Mouse (Mus musculus): ENCODE measurements around the gene Zfp618. TPM values are rescaled to one million over a fixed set of nuclear protein-coding genes. Genes with fewer than 3 reads are reported as not detected.

Gene Zfp618
- polyA plus RNA-seq, 1 experiment from 2014 or later, result 9.2 TPM

DNA sequence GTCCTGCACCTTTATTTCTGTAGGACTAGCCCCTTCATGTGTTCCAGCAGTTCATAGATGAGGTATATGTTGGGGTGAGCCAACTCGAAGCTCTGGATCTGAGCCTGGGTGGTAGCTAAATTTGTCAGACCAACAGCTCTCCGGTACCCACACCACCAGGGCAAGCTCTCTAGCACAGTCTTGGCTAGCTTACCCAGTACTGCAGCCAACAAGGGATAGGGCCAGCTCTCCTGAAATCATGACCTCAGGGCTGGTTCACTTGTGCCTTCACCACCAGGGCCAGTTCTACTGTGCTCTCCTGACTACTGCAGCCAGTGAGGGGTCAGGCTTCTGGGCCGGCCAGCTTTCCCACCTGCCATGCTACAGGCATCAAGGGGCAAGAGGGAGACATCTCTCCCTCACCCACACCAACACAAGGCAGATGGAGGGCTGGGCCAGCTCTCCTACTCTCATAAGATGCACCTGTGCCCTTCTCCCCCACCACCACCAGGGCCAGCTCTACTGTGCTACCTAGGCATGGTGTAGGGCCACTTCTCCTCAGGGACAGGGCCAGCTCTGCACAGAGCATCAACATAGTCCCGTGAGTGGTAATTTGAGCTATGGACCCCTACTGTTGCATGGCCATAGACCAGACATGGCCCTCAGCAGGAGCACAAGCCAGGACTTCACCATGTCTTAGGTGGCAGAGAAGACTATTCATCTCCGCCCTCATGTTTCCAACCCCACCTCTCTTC, 164.7 kb downstream of the Zfp618 start:
- Histone ChIP-seq H3K27ac (ENCODE audit: low read length) (no peak overlapping the region), H3K36me3 (ENCODE audit: control insufficient read depth, insufficient read depth) (no peaks in the 10 kb centered on the region; the same call in 1 of the 2 replicates), H3K4me1 (ENCODE audit: control insufficient read depth, low read depth, low read length) (no peaks in the 10 kb centered on the region), H3K4me3 (ENCODE audit: low read depth, low read length) (no peak overlapping the region), H3K9ac (ENCODE audit: low read depth, low read length) (no peak overlapping the region), H3K9me3 (replicated peaks; ENCODE audit: control insufficient read depth, low read length) (no peaks in the 10 kb centered on the region), H3K27me3 (ENCODE audit: control insufficient read depth, insufficient read depth, low read depth, low read length) (no peaks in the 10 kb centered on the region), H3K4me2 (ENCODE audit: low read depth, low read length) (no peak overlapping the region)
- 55% methylated on average over 5 of the region's 5 CpGs for WGBS (ENCODE audit: insufficient replicate concordance)
- ATAC-seq (ENCODE audit: low read depth), result no peak

DNA sequence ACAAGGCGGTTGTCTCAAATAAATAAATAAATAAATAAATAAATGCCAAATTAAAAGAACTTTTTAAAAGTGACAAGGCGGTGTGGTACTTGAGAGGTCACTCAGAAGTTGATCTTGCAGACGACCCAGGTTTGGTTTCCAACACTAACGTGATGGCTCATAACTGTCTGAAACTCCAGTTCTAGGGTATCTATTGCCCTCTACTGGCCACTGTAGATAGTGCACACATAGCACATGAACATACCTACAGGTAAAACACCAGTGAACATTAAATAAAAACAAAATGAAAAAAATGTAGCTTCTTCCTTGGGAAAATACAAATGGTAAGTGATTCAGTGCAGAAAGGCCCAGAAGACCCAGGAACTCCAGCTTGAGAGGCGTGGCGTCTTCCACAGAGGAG, 181.9 kb downstream of the Zfp618 start:
- Histone ChIP-seq H3K4me3 (ENCODE audit: low read depth, low read length) (no peak overlapping the region), H3K9me3 (replicated peaks; ENCODE audit: control insufficient read depth, low read length) (no peaks in the 10 kb centered on the region), H3K27me3 (ENCODE audit: control insufficient read depth, insufficient read depth, low read depth, low read length) (no peaks in the 10 kb centered on the region), H3K27ac (ENCODE audit: low read length) (no peak overlapping the region), H3K4me1 (ENCODE audit: control insufficient read depth, low read depth, low read length) (no peaks in the 10 kb centered on the region; the same call in 1 of the 2 replicates), H3K36me3 (ENCODE audit: control insufficient read depth, insufficient read depth) (peaks cover 19% of the 10 kb centered on the region), H3K9ac (ENCODE audit: low read depth, low read length) (no peak overlapping the region), H3K4me2 (ENCODE audit: low read depth, low read length) (no peak overlapping the region)
- no peak for ATAC-seq (ENCODE audit: low read depth)
- 76% methylated on average over 6 of the region's 6 CpGs for WGBS (ENCODE audit: insufficient replicate concordance)

DNA sequence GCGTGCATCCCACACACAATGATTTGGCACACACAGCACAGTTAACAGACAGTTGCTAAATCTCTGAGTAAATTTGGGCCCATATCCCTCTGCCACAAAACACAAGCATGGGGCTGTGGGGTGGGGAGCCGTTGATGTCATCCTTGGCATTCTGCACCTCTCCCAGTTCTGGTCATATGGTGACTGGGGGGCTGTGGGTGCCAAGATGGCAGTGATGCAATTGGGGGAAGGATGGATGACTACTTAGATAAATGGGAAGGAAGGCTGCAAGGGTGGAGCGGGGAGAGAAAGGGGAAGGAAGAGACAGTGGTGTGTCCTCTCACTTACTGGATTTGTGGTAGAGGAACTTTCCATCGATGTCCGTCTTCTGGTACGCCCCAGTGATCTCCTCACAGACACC, 185.8 kb downstream of the Zfp618 start:
- peaks cover 19% of the 10 kb centered on the region for H3K36me3 ChIP-seq (ENCODE audit: control insufficient read depth, insufficient read depth)
- H3K4me3 ChIP-seq (ENCODE audit: low read depth, low read length), result peak overlapping the region; percentile 1
- H3K4me2 ChIP-seq (ENCODE audit: low read depth, low read length), result peak overlapping the region; percentile 21
- no peaks in the 10 kb centered on the region for H3K27me3 ChIP-seq (ENCODE audit: control insufficient read depth, insufficient read depth, low read depth, low read length)
- H3K9ac ChIP-seq (ENCODE audit: low read depth, low read length), result no peak overlapping the region
- no peak for ATAC-seq (ENCODE audit: low read depth)
- no peaks in the 10 kb centered on the region; the same call in none of the 2 replicates for H3K4me1 ChIP-seq (ENCODE audit: control insufficient read depth, low read depth, low read length)
- no peak overlapping the region for H3K27ac ChIP-seq (ENCODE audit: low read length)
- WGBS (ENCODE audit: insufficient replicate concordance), result 26% methylated on average over 6 of the region's 6 CpGs
- H3K9me3 ChIP-seq (replicated peaks; ENCODE audit: control insufficient read depth, low read length), result no peaks in the 10 kb centered on the region

- 44% methylated on average over 4 of the region's 4 CpGs for WGBS (ENCODE audit: insufficient replicate concordance)
- peak; percentile 72 for ATAC-seq (ENCODE audit: low read depth)
- H3K9ac ChIP-seq (ENCODE audit: low read depth, low read length), result peak overlapping the region; percentile 21; the same call in 1 of the 2 replicates
- peak overlapping the region; percentile 48 for H3K27ac ChIP-seq (ENCODE audit: low read length)
- H3K36me3 ChIP-seq (ENCODE audit: control insufficient read depth, insufficient read depth), result peaks cover 3% of the 10 kb centered on the region; the same call in 1 of the 2 replicates
- no peaks in the 10 kb centered on the region for H3K9me3 ChIP-seq (replicated peaks; ENCODE audit: control insufficient read depth, low read length)
- H3K27me3 ChIP-seq (ENCODE audit: control insufficient read depth, insufficient read depth, low read depth, low read length), result no peaks in the 10 kb centered on the region
- peak overlapping the region; percentile 57 for H3K4me3 ChIP-seq (ENCODE audit: low read depth, low read length)
- H3K4me2 ChIP-seq (ENCODE audit: low read depth, low read length), result no peak overlapping the region
- no peaks in the 10 kb centered on the region; the same call in none of the 2 replicates for H3K4me1 ChIP-seq (ENCODE audit: control insufficient read depth, low read depth, low read length)
These were observed 188.7 kb downstream of the Zfp618 start for GRCm38 (mm10) chr4:63154028-63154427.

GRCm38 (mm10) chr4:63154699-63155098, 189.3 kb downstream of the Zfp618 start, which contains the start of gene Ambp:
Gene Ambp, minus strand, starts transcription at chr4:63154799.
- ATAC-seq (ENCODE audit: low read depth), result no peak
- Histone ChIP-seq H3K27me3 (ENCODE audit: control insufficient read depth, insufficient read depth, low read depth, low read length) (no peaks in the 10 kb centered on the region), H3K4me3 (ENCODE audit: low read depth, low read length) (peak within 1 kb of the TSS; percentile 57), H3K9me3 (replicated peaks; ENCODE audit: control insufficient read depth, low read length) (no peaks in the 10 kb centered on the region), H3K9ac (ENCODE audit: low read depth, low read length) (peak within 1 kb of the TSS; percentile 34; the same call in 1 of the 2 replicates), H3K27ac (ENCODE audit: low read length) (peak within 1 kb of the TSS; percentile 48), H3K4me2 (ENCODE audit: low read depth, low read length) (no peak within 1 kb of the TSS), H3K36me3 (ENCODE audit: control insufficient read depth, insufficient read depth) (no peaks in the 10 kb centered on the region), H3K4me1 (ENCODE audit: control insufficient read depth, low read depth, low read length) (no peaks in the 10 kb centered on the region; the same call in none of the 2 replicates)
- WGBS (ENCODE audit: insufficient replicate concordance), result 29% methylated on average over 5 of the region's 5 CpGs

DNA sequence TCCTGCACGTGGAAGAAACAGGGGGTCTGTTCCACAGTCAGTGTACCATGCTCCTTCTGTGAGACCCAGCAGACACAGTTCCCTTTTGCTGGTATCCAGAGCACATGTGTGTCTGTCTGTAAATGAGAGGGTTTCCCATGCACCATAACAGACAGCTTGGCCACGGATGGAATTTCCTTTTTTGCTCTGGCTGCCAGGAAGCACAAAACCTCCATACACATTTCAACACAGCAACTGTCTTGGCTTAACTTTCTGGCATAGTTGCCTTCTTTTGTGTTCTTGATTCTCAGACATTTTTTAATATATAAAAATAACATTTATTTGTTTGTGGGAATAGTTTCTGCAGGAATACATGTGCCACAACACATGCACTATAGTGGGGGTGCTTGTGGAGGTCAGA, 190.2 kb downstream of the Zfp618 start:
- H3K27ac ChIP-seq (ENCODE audit: low read length), result peak overlapping the region; percentile 44; the same call in 1 of the 2 replicates
- ATAC-seq (ENCODE audit: low read depth), result no peak

GRCm38 (mm10) chr4:63156726-63157634, 191.6 kb downstream of the Zfp618 start:
- H3K9ac ChIP-seq (ENCODE audit: low read depth, low read length), result no peak overlapping the region
- 34% methylated on average over 8 of the region's 8 CpGs for WGBS (ENCODE audit: insufficient replicate concordance)
- H3K9me3 ChIP-seq (replicated peaks; ENCODE audit: control insufficient read depth, low read length), result no peaks in the 10 kb centered on the region

More for the DNA sequence above, 190.2 kb downstream of the Zfp618 start:
- H3K4me1 ChIP-seq (ENCODE audit: control insufficient read depth, low read depth, low read length), result no peaks in the 10 kb centered on the region; the same call in none of the 2 replicates
- no peaks in the 10 kb centered on the region for H3K27me3 ChIP-seq (ENCODE audit: control insufficient read depth, insufficient read depth, low read depth, low read length)
- WGBS (ENCODE audit: insufficient replicate concordance), result 21% methylated on average over 2 of the region's 2 CpGs
- no peak overlapping the region for H3K4me3 ChIP-seq (ENCODE audit: low read depth, low read length)
- no peak overlapping the region for H3K9ac ChIP-seq (ENCODE audit: low read depth, low read length)
- no peak overlapping the region for H3K4me2 ChIP-seq (ENCODE audit: low read depth, low read length)
- H3K36me3 ChIP-seq (ENCODE audit: control insufficient read depth, insufficient read depth), result no peaks in the 10 kb centered on the region
- no peaks in the 10 kb centered on the region for H3K9me3 ChIP-seq (replicated peaks; ENCODE audit: control insufficient read depth, low read length)

GRCm38 (mm10) chr4:63158192-63158591, 192.8 kb downstream of the Zfp618 start:
- H3K36me3 ChIP-seq (ENCODE audit: control insufficient read depth, insufficient read depth), result no peaks in the 10 kb centered on the region
- H3K4me2 ChIP-seq (ENCODE audit: low read depth, low read length), result no peak overlapping the region
- no peak for ATAC-seq (ENCODE audit: low read depth)
- peak overlapping the region; percentile 33; the same call in 1 of the 2 replicates for H3K27ac ChIP-seq (ENCODE audit: low read length)
- no peak overlapping the region for H3K9ac ChIP-seq (ENCODE audit: low read depth, low read length)
- 74% methylated on average over 7 of the region's 7 CpGs for WGBS (ENCODE audit: insufficient replicate concordance)
- no peaks in the 10 kb centered on the region for H3K9me3 ChIP-seq (replicated peaks; ENCODE audit: control insufficient read depth, low read length)
- no peaks in the 10 kb centered on the region for H3K27me3 ChIP-seq (ENCODE audit: control insufficient read depth, insufficient read depth, low read depth, low read length)
- H3K4me1 ChIP-seq (ENCODE audit: control insufficient read depth, low read depth, low read length), result no peaks in the 10 kb centered on the region; the same call in none of the 2 replicates
- H3K4me3 ChIP-seq (ENCODE audit: low read depth, low read length), result no peak overlapping the region

More at GRCm38 (mm10) chr4:63156726-63157634, 191.6 kb downstream of the Zfp618 start:
- Histone ChIP-seq H3K4me2 (ENCODE audit: low read depth, low read length) (no peak overlapping the region), H3K4me3 (ENCODE audit: low read depth, low read length) (no peak overlapping the region), H3K27me3 (ENCODE audit: control insufficient read depth, insufficient read depth, low read depth, low read length) (no peaks in the 10 kb centered on the region), H3K27ac (ENCODE audit: low read length) (peak overlapping the region; percentile 74), H3K4me1 (ENCODE audit: control insufficient read depth, low read depth, low read length) (no peaks in the 10 kb centered on the region; the same call in none of the 2 replicates), H3K36me3 (ENCODE audit: control insufficient read depth, insufficient read depth) (no peaks in the 10 kb centered on the region)
- peak; percentile 85 for ATAC-seq (ENCODE audit: low read depth)
